Mouse (Mus musculus): ENCODE data around the gene Chst4. TPM values are rescaled to one million over a fixed set of nuclear protein-coding genes. Genes with fewer than 3 reads are reported as not detected.

Chst4 gene
- polyA plus RNA-seq, 1 experiment from 2014 or later, result 6.2 TPM

- TF ChIP-seq CTCF (IDR thresholded peaks at IDR 0.05; ENCODE audit: low read depth), result no peak
- Histone ChIP-seq H3K27me3 (replicated peaks; ENCODE audit: control insufficient read depth, insufficient read depth, low read length) (0 out of 2 replicates have a peak, but pooled peaks cover 5% of the 10 kb centered on the region), H3K9me3 (ENCODE audit: control insufficient read depth) (no peaks in the 10 kb centered on the region), H3K4me1 (replicated peaks; ENCODE audit: control insufficient read depth, insufficient read depth, low read length) (no peaks in the 10 kb centered on the region), H3K4me3 (ENCODE audit: low read depth, low read length) (no peak overlapping the region), H3K36me3 (ENCODE audit: control insufficient read depth, insufficient read depth) (no peaks in the 10 kb centered on the region), H3K9ac (ENCODE audit: low read depth, low read length) (no peak overlapping the region), H3K4me2 (replicated peaks; ENCODE audit: low read depth) (no peak overlapping the region), H3K27ac (ENCODE audit: low read depth, low read length) (no peak overlapping the region)
- no peak for ATAC-seq
- WGBS, result 72% methylated on average over 7 of the region's 7 CpGs
These were observed 51.8 kb downstream of the Chst4 start for GRCm38 (mm10) chr8:109987776-109988175.

- Histone ChIP-seq H3K9me3 (ENCODE audit: control insufficient read depth) (no peaks in the 10 kb centered on the region), H3K36me3 (ENCODE audit: control insufficient read depth, insufficient read depth) (no peaks in the 10 kb centered on the region), H3K4me1 (replicated peaks; ENCODE audit: control insufficient read depth, insufficient read depth, low read length) (no peaks in the 10 kb centered on the region), H3K27ac (ENCODE audit: low read depth, low read length) (no peak overlapping the region), H3K4me3 (ENCODE audit: low read depth, low read length) (no peak overlapping the region), H3K4me2 (replicated peaks; ENCODE audit: low read depth) (no peak overlapping the region), H3K27me3 (replicated peaks; ENCODE audit: control insufficient read depth, insufficient read depth, low read length) (0 out of 2 replicates have a peak, but pooled peaks cover 1% of the 10 kb centered on the region), H3K9ac (ENCODE audit: low read depth, low read length) (no peak overlapping the region)
- no peak for ATAC-seq
- WGBS, result 61% methylated on average over 7 of the region's 7 CpGs
- no peak for TF ChIP-seq CTCF (IDR thresholded peaks at IDR 0.05; ENCODE audit: low read depth)
These were observed 53.2 kb downstream of the Chst4 start for GRCm38 (mm10) chr8:109986384-109986783.

GRCm38 (mm10) chr8:109983944-109984343 is 55.6 kb downstream of the Chst4 start:
- no peak overlapping the region for H3K4me2 ChIP-seq (replicated peaks; ENCODE audit: low read depth)
- no peaks in the 10 kb centered on the region for H3K9me3 ChIP-seq (ENCODE audit: control insufficient read depth)
- H3K4me1 ChIP-seq (replicated peaks; ENCODE audit: control insufficient read depth, insufficient read depth, low read length), result no peaks in the 10 kb centered on the region
- no peak overlapping the region for H3K27ac ChIP-seq (ENCODE audit: low read depth, low read length)
- H3K36me3 ChIP-seq (ENCODE audit: control insufficient read depth, insufficient read depth), result no peaks in the 10 kb centered on the region
- ATAC-seq, result no peak
- H3K9ac ChIP-seq (ENCODE audit: low read depth, low read length), result no peak overlapping the region
- H3K4me3 ChIP-seq (ENCODE audit: low read depth, low read length), result no peak overlapping the region
- 37% methylated on average over 5 of the region's 5 CpGs for WGBS
- TF ChIP-seq CTCF (IDR thresholded peaks at IDR 0.05; ENCODE audit: low read depth), result no peak
- H3K27me3 ChIP-seq (replicated peaks; ENCODE audit: control insufficient read depth, insufficient read depth, low read length), result no peaks in the 10 kb centered on the region

GRCm38 (mm10) chr8:109982386-109983105 is 57.0 kb downstream of the Chst4 start:
- H3K4me1 ChIP-seq (replicated peaks; ENCODE audit: control insufficient read depth, insufficient read depth, low read length), result no peaks in the 10 kb centered on the region
- H3K4me2 ChIP-seq (replicated peaks; ENCODE audit: low read depth), result no peak overlapping the region
- no peak overlapping the region for H3K27ac ChIP-seq (ENCODE audit: low read depth, low read length)
- no peak overlapping the region for H3K4me3 ChIP-seq (ENCODE audit: low read depth, low read length)
- H3K27me3 ChIP-seq (replicated peaks; ENCODE audit: control insufficient read depth, insufficient read depth, low read length), result no peaks in the 10 kb centered on the region
- TF ChIP-seq CTCF (IDR thresholded peaks at IDR 0.05; ENCODE audit: low read depth), result no peak
- no peak overlapping the region for H3K9ac ChIP-seq (ENCODE audit: low read depth, low read length)
- no peaks in the 10 kb centered on the region for H3K9me3 ChIP-seq (ENCODE audit: control insufficient read depth)
- 77% methylated on average over 15 of the region's 15 CpGs for WGBS
- no peak for ATAC-seq
- no peaks in the 10 kb centered on the region for H3K36me3 ChIP-seq (ENCODE audit: control insufficient read depth, insufficient read depth)

- Histone ChIP-seq H3K4me2 (replicated peaks; ENCODE audit: low read depth) (no peak overlapping the region), H3K4me3 (ENCODE audit: low read depth, low read length) (no peak overlapping the region), H3K9ac (ENCODE audit: low read depth, low read length) (no peak overlapping the region), H3K4me1 (replicated peaks; ENCODE audit: control insufficient read depth, insufficient read depth, low read length) (no peaks in the 10 kb centered on the region), H3K9me3 (ENCODE audit: control insufficient read depth) (no peaks in the 10 kb centered on the region), H3K36me3 (ENCODE audit: control insufficient read depth, insufficient read depth) (no peaks in the 10 kb centered on the region), H3K27me3 (replicated peaks; ENCODE audit: control insufficient read depth, insufficient read depth, low read length) (no peaks in the 10 kb centered on the region), H3K27ac (ENCODE audit: low read depth, low read length) (no peak overlapping the region)
- TF ChIP-seq CTCF (IDR thresholded peaks at IDR 0.05; ENCODE audit: low read depth), result no peak
- ATAC-seq, result peak; percentile 33
- WGBS, result 42% methylated on average over 6 of the region's 6 CpGs
These were observed 60.2 kb downstream of the Chst4 start for GRCm38 (mm10) chr8:109979339-109979738.

Other genes with a start within 250 kb of the Chst4 start
- gene Phlpp2, start 171.2 kb downstream of the Chst4 start, polyA plus RNA-seq (2015; fragmentation: Nextera tagmentation; extraction: Ambion mirVana), result 3.1 and 4.1 TPM in 2 replicates
- 24.9 and 25.0 TPM in 2 replicates for gene Marveld3, start 77.5 kb downstream of the Chst4 start, polyA plus RNA-seq (2015; fragmentation: Nextera tagmentation; extraction: Ambion mirVana)
- gene Tat, start 49.3 kb downstream of the Chst4 start, polyA plus RNA-seq (2015; fragmentation: Nextera tagmentation; extraction: Ambion mirVana), result 0.12 TPM in 1 of 2 replicates, not detected in the other
- 2.4 and 2.6 TPM in 2 replicates for gene Zfp612, start 40.0 kb upstream of the Chst4 start, polyA plus RNA-seq (2015; fragmentation: Nextera tagmentation; extraction: Ambion mirVana)
- gene Gm21964, start 61.5 kb upstream of the Chst4 start, polyA plus RNA-seq (2015; fragmentation: Nextera tagmentation; extraction: Ambion mirVana), result not detected in 2 replicates
- gene Gm17720, start 63.0 kb upstream of the Chst4 start, polyA plus RNA-seq (2015; fragmentation: Nextera tagmentation; extraction: Ambion mirVana), result not detected in 2 replicates
- gene Calb2, start 128.5 kb upstream of the Chst4 start, polyA plus RNA-seq (2015; fragmentation: Nextera tagmentation; extraction: Ambion mirVana), result 0.26 and 0.27 TPM in 2 replicates
- 3.0 and 3.5 TPM in 2 replicates for gene Cmtr2, start 175.9 kb upstream of the Chst4 start, polyA plus RNA-seq (2015; fragmentation: Nextera tagmentation; extraction: Ambion mirVana)
- gene Hydin, start 227.2 kb upstream of the Chst4 start, polyA plus RNA-seq (2015; fragmentation: Nextera tagmentation; extraction: Ambion mirVana), result 0.05 and 0.07 TPM in 2 replicates

Data from intestine, postnatal 0 days (tissue).